10 mouse cellular contexts compared by ENCODE assay signal in genomic region chr13:73264166-73264735, GRCm38 (mm10). TPM values are rescaled to one million over a fixed set of nuclear protein-coding genes. Genes with fewer than 3 reads are reported as not detected.
A peak's percentile ranks its signal among the peaks of the same experiment; 100 is the strongest.
DNase-seq lines count a peak whose midpoint lies in the region; ATAC-seq lines count a peak whose summit lies in the region.
"Had no signal": no experiment of that assay in that cellular context is flagged by ENCODE, and none has a peak within 500 bp of the region (broad histone marks: within the 10 kb centered on the region; RNA-seq: fewer than 3 reads in every experiment).

No protein-coding gene starts in this region.

- H3K4me3 ChIP-seq in lung, embryonic 16.5 days (ENCODE audit: low read length), result no peak overlapping the region; the same call in 1 of the 2 replicates
- peak overlapping the region; percentile 16; the same call in 1 of the 2 replicates for H3K4me3 ChIP-seq in embryonic facial prominence, embryonic 13.5 days
- H3K4me3 ChIP-seq in hindbrain, embryonic 13.5 days, result peak overlapping the region; percentile 28
- no peak overlapping the region for H3K4me3 ChIP-seq in neural tube, embryonic 12.5 days
- H3K4me3 ChIP-seq: liver, embryonic 13.5 days had no signal

- H3K9ac ChIP-seq in lung, embryonic 16.5 days (ENCODE audit: low read length), result no peak overlapping the region
- H3K9ac ChIP-seq in embryonic facial prominence, embryonic 13.5 days, result no peak overlapping the region
- H3K9ac ChIP-seq in hindbrain, embryonic 13.5 days, result no peak overlapping the region
- no peak overlapping the region for H3K9ac ChIP-seq in neural tube, embryonic 12.5 days
- H3K9ac ChIP-seq: liver, embryonic 13.5 days had no signal

- DNase-seq in lung, postnatal 4 days, result no peak
- no peak for DNase-seq in left cerebral cortex, adult 11 months (ENCODE audit: low spot score)
- no peak for DNase-seq in cerebellum, adult 11 months
- DNase-seq: liver, embryonic 13.5 days; spleen, adult 18-20 months had no signal

- no peak for ATAC-seq in lung, embryonic 16.5 days (ENCODE audit: low read depth)
- no peak for ATAC-seq in embryonic facial prominence, embryonic 13.5 days (ENCODE audit: insufficient number of reproducible peaks, insufficient read depth, low FRiP score, low TSS enrichment, low read depth)
- 0 out of 2 replicates have a peak, but pooled peaks have one; percentile 25 for ATAC-seq in hindbrain, embryonic 13.5 days (ENCODE audit: low FRiP score)
- ATAC-seq in neural tube, embryonic 12.5 days (ENCODE audit: low FRiP score, low read depth), result no peak
- ATAC-seq: Patski had no signal

- H3K36me3 ChIP-seq in lung, embryonic 16.5 days (ENCODE audit: control insufficient read depth, insufficient read depth, low read length), result no peaks in the 10 kb centered on the region
- H3K36me3 ChIP-seq in embryonic facial prominence, embryonic 13.5 days, result no peaks in the 10 kb centered on the region
- no peaks in the 10 kb centered on the region for H3K36me3 ChIP-seq in hindbrain, embryonic 13.5 days
- no peaks in the 10 kb centered on the region for H3K36me3 ChIP-seq in neural tube, embryonic 12.5 days
- H3K36me3 ChIP-seq: liver, embryonic 13.5 days had no signal

- no peak overlapping the region for H3K27ac ChIP-seq in lung, embryonic 16.5 days (ENCODE audit: low read length)
- no peak overlapping the region for H3K27ac ChIP-seq in embryonic facial prominence, embryonic 13.5 days
- peak overlapping the region; percentile 55 for H3K27ac ChIP-seq in hindbrain, embryonic 13.5 days
- H3K27ac ChIP-seq in neural tube, embryonic 12.5 days, result no peak overlapping the region
- H3K27ac ChIP-seq: liver, embryonic 13.5 days had no signal

- H3K9me3 ChIP-seq in lung, embryonic 16.5 days (ENCODE audit: control insufficient read depth, low read length), result no peaks in the 10 kb centered on the region
- no peaks in the 10 kb centered on the region for H3K9me3 ChIP-seq in embryonic facial prominence, embryonic 13.5 days
- H3K9me3 ChIP-seq in hindbrain, embryonic 13.5 days, result no peaks in the 10 kb centered on the region
- no peaks in the 10 kb centered on the region for H3K9me3 ChIP-seq in neural tube, embryonic 12.5 days
- H3K9me3 ChIP-seq: liver, embryonic 13.5 days had no signal

- H3K27me3 ChIP-seq in lung, embryonic 16.5 days (ENCODE audit: control insufficient read depth, insufficient read depth, low read depth, low read length), result peaks cover 98% of the 10 kb centered on the region
- H3K27me3 ChIP-seq in embryonic facial prominence, embryonic 13.5 days, result peaks cover 100% of the 10 kb centered on the region
- H3K27me3 ChIP-seq in hindbrain, embryonic 13.5 days, result peaks cover 99% of the 10 kb centered on the region
- peaks cover 100% of the 10 kb centered on the region for H3K27me3 ChIP-seq in neural tube, embryonic 12.5 days (replicated peaks)

- H3K4me2 ChIP-seq in lung, embryonic 16.5 days (ENCODE audit: low read depth, low read length), result peak overlapping the region; percentile 32; the same call in 1 of the 2 replicates
- H3K4me2 ChIP-seq in embryonic facial prominence, embryonic 13.5 days, result peak overlapping the region; percentile 32
- H3K4me2 ChIP-seq in hindbrain, embryonic 13.5 days, result peak overlapping the region; percentile 74
- H3K4me2 ChIP-seq in neural tube, embryonic 12.5 days (replicated peaks), result peak overlapping the region; percentile 46

- H3K4me1 ChIP-seq in lung, embryonic 16.5 days (replicated peaks; ENCODE audit: control insufficient read depth, insufficient read depth, low read length), result peaks cover 4% of the 10 kb centered on the region
- H3K4me1 ChIP-seq in embryonic facial prominence, embryonic 13.5 days, result peaks cover 38% of the 10 kb centered on the region
- H3K4me1 ChIP-seq in hindbrain, embryonic 13.5 days (replicated peaks), result peaks cover 56% of the 10 kb centered on the region
- peaks cover 39% of the 10 kb centered on the region for H3K4me1 ChIP-seq in neural tube, embryonic 12.5 days

- WGBS in lung, embryonic 16.5 days, result 10% methylated on average over 29 of the region's 29 CpGs
- WGBS in embryonic facial prominence, embryonic 13.5 days, result 4% methylated on average over 29 of the region's 29 CpGs
- WGBS in hindbrain, embryonic 13.5 days, result 3% methylated on average over 29 of the region's 29 CpGs
- WGBS in neural tube, embryonic 12.5 days, result 1% methylated on average over 29 of the region's 29 CpGs

RNA-seq across cellular contexts. Expression of gene Irx4, which starts 4.0 kb away (rescaled TPM):
- 0.20 TPM in 1 of 2 replicates, not detected in the other for polyA plus RNA-seq in lung, embryonic 16.5 days (2015; fragmentation: Nextera tagmentation; extraction: Ambion mirVana)
- polyA plus RNA-seq in embryonic facial prominence, embryonic 13.5 days (2015; fragmentation: Nextera tagmentation; extraction: Ambion mirVana), result 11.6 and 13.3 TPM in 2 replicates
- polyA plus RNA-seq in hindbrain, embryonic 13.5 days (2015; fragmentation: Nextera tagmentation; extraction: Ambion mirVana), result 5.8 and 7.3 TPM in 2 replicates
- polyA plus RNA-seq in neural tube, embryonic 12.5 days (2016; fragmentation: Nextera tagmentation; extraction: Ambion mirVana), result 2.8 TPM in 2 replicates
- polyA plus RNA-seq: Patski had no signal

Comparison
In these comparisons a context has a peak if more than half of its experiments do, and no peak if none do; other contexts are left out.
1. H3K4me3 ChIP-seq: peak in embryonic facial prominence, embryonic 13.5 days (single experiment) and hindbrain, embryonic 13.5 days (single experiment); none in lung, embryonic 16.5 days (single experiment) and neural tube, embryonic 12.5 days (single experiment).
2. Peak in every context shown above with its lines, with median percentiles within 50 percentile points of each other: H3K4me2 ChIP-seq.